Mouse (Mus musculus) adrenal gland, postnatal 14 days (tissue): ENCODE results near the gene Gm4985. TPM values are rescaled to one million over a fixed set of nuclear protein-coding genes. Genes with fewer than 3 reads are reported as not detected.
"Not testable (repeated sequence)": the region's sequence is repeated elsewhere in the genome, so short reads cannot be mapped to it uniquely, and the experiment has no call there.

Experiments
- DNase-seq: peaks from one replicate; pipeline ENCODE4 v3.0.0; 2021; ENCODE audit warnings: mixed read lengths
- long read RNA-seq, 2 experiments: library from polyadenylated mRNA; stranded (forward); transcript quantifications; one replicate each; pipeline ENCODE4 v2.0.0; 2021
- microRNA-seq, 2 experiments: library from miRNA; unstranded; fragments of <30 nt; microRNA quantifications; one replicate each; pipeline ENCODE4 v1.2.0; 2021
- total RNA-seq: library from RNA; stranded (reverse); gene quantifications from 2 replicates; pipeline ENCODE4 v1.2.3, GENCODE M21; 2021

Gm4985 gene
- total RNA-seq, result not detected in 2 replicates
- long read RNA-seq, experiment 1, result 0 reads
- long read RNA-seq, experiment 2, result 0 reads

DNA sequence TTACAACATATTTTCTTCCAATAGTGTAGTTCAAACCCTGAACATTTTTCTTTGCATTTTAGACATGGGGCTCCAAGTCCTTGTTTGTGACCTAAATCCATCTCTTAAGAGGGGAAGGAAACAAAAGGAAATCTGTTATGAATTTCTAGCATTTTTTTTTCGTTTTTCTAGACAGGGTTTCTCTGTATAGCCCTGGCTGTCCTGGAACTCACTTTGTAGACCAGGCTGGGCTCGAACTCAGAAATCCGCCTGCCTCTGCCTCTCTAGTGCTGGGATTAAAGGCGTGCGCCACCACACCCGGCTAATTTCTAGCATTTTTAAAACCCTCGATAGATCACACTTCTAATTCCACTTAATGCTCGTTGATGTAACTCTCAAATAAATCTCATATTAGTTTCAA, at the start of gene Gm4985:
Gene Gm4985, minus strand, starts transcription at position 101 of the 400 bp plus-strand sequence.
- not testable (repeated sequence) for DNase-seq

DNA sequence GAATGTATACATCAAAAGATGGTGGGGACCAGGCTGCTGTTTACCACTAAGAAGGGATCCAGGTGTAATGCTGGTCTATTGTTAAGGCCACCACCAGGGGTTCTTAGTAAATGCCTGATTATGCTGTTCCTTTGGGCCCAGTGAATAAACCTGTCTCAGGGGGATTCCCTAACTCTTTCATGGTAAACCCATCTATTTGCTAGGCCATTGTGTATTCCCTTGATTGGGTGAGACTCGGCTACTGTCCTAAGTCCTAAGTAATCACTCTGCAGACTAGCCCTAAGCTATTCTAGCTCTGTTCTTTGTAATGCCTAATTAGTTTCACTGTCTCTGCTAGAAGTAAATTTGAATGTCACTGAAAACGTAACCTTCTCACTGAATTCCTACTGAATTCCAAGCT, 4.6 kb downstream of the Gm4985 start:
- DNase-seq, result no peak

Small RNAs within 50 kb of the gene (microRNA-seq; reads per million reads assigned to microRNA genes)
- gene Gm25299, result 0 reads per million in 2 experiments

Other genes starting within 250 kb of the Gm4985 start
- not detected in 2 replicates for gene Gm4907, start 76.4 kb downstream of the Gm4985 start, total RNA-seq